Mouse (Mus musculus) urinary bladder, postnatal 4 days (tissue): ENCODE measurements around the gene Vmn2r10.
"Not testable (repeated sequence)": the region's sequence is repeated elsewhere in the genome, so short reads cannot be mapped to it uniquely, and the experiment has no call there.

Source experiments
- DNase-seq, 2 experiments: peaks; one replicate each; pipeline ENCODE4 v3.0.0; 2021 to 2022; ENCODE audit warnings: low spot score in 2 of 2

The Vmn2r10 gene

DNA sequence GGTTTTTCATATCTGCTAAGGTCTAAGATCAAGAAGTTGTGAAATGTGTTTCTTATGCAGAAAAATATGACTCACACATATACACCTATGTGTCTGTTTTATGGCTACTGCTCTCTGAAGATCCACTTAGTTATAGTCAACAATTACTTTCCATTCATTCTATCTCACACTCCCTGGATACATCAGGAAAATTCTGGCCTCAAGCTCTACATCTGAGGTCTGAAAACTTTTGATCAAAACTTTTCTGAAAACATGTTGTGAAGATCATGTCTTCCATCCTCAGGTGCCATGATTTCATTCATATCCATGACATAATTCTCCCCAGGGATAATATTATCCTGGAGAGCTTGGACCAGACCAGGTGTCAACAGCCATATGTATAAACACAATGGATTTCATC lies at the start of gene Vmn2r10:
Vmn2r10 (minus strand) TSS at position 101 of the 400 bp plus-strand sequence.
- DNase-seq = not testable (repeated sequence)

DNA sequence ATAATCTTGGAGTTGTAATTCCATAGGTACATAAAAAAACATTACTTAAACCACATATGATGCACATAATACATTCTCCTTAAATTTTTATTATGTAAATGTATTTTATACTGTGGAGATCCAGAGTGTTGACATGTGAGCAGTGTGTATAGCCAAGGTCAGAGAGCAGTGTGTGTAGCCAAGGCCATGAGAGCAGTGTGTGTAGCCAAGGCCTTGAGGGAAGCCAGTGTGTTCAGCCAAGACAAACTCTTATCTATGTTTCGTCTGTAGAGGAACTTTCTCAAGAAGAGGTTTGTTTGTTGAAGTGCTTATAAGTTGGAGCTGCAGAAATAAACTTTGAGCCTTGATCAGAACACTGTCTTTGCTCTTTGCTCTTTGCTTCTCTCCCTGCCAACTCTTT lies 49.0 kb upstream of the Vmn2r10 start:
- no peak for DNase-seq

DNA sequence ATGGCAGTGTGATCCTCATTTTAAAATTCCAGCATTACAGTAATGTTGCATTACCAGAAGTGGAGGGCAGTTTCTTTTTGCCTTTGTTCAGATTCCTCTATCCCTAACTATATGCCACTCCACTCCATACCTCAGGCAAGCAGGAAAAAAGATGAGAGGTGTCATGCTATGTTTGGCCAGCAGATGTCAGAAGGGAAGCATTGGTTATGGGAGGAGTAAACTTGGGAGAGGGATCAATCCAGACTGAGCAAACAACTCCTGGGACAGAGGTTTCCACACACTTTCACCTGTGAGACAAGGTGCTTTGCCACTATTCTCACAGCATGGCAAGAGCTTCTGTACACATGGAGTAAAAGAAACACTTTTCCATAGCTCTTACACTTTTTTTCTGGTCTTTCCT lies 26.3 kb upstream of the Vmn2r10 start:
- no peak for DNase-seq

DNA sequence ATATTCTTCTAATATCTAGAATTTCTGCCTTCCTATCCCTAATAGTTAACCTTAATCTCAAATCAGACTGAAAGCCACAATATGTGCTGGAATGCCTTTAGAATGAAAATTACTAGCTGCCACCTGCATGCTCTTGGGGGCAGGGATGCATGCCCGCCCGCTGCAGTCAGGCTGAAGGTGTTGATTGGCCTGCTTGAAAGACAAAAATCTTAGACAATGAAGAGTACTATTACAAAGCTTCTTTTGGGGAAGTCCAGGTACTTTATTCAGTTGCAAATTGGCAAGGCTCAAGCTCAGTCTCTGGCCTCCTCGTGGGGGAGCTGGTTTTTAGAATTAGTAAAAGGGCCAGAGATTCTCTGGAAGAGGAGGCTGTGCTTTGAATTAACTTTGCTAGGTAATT lies 17.4 kb downstream of the Vmn2r10 start:
- DNase-seq = no peak
